Mouse (Mus musculus) CH12.LX (cell line): Measurements from ENCODE around the gene Fxyd1. TPM values are rescaled to one million over a fixed set of nuclear protein-coding genes. Genes with fewer than 3 reads are reported as not detected.

Experiments used
- DNase-seq: peaks from one replicate; pipeline ENCODE4 v3.0.0-alpha.2; 2013; ENCODE audit errors: extremely low read depth
- H3K27ac ChIP-seq: 2 replicates; pipeline ENCODE4 v1.5.1; 2012; ENCODE audit warnings: low read depth, mild to moderate bottlenecking, control low read depth, moderate library complexity; ENCODE audit not compliant: insufficient read depth
- H3K27me3 ChIP-seq: replicated peaks from 2 replicates; pipeline ENCODE3; 2012; ENCODE audit warnings: inconsistent platforms
- H3K36me3 ChIP-seq, 2 experiments: replicated peaks in 1 of 2; 2 replicates each; pipeline versions ENCODE3 to v1.6.1; 2012; ENCODE audit warnings: inconsistent platforms in 1 of 2, low read length in 1 of 2, mild to moderate bottlenecking in 1 of 2, mixed read lengths in 1 of 2, moderate library complexity in 1 of 2; ENCODE audit not compliant: control insufficient read depth in 1 of 2, insufficient read depth in 1 of 2
- H3K4me1 ChIP-seq, 2 experiments: 2 replicates each; pipeline ENCODE4 v1.6.1; 2012; ENCODE audit warnings: inconsistent platforms in 1 of 2, moderate library complexity in 1 of 2; ENCODE audit not compliant: insufficient read depth in 2 of 2, control insufficient read depth in 1 of 2
- H3K4me2 ChIP-seq: 2 replicates; pipeline ENCODE4 v1.6.1; 2012; ENCODE audit warnings: low read depth, mild to moderate bottlenecking, control low read depth; ENCODE audit not compliant: poor library complexity, insufficient read depth, severe bottlenecking
- H3K4me3 ChIP-seq, 3 experiments: fragments of 150-350 bp in 1 of 3; sonication (generic) in 1 of 3; replicated peaks in 1 of 3; 2 replicates each; pipeline versions ENCODE3 to v1.5.1; 2011 to 2012; ENCODE audit warnings: low read depth in 2 of 3, low read length in 2 of 3, mild to moderate bottlenecking in 2 of 3, moderate library complexity in 2 of 3, control low read depth in 1 of 3, improper control_type of control experiment in 1 of 3, inconsistent platforms in 1 of 3, mixed read lengths in 1 of 3; ENCODE audit not compliant: poor library complexity in 1 of 3
- H3K79me2 ChIP-seq: replicated peaks from 2 replicates; pipeline ENCODE4 v1.6.1; 2012; ENCODE audit warnings: mild to moderate bottlenecking, moderate library complexity; ENCODE audit not compliant: control insufficient read depth, poor library complexity, insufficient read depth, severe bottlenecking; ENCODE audit errors: extremely low read depth
- H3K9ac ChIP-seq: 2 replicates; pipeline ENCODE4 v1.6.1; 2012; ENCODE audit warnings: low read depth, mild to moderate bottlenecking, control low read depth, moderate library complexity; ENCODE audit not compliant: insufficient read depth
- H3K9me3 ChIP-seq: replicated peaks from 2 replicates; pipeline ENCODE3; 2012; ENCODE audit warnings: low read length, inconsistent platforms, mixed read lengths
- BHLHE40 ChIP-seq: IDR thresholded peaks from 2 replicates; pipeline ENCODE4 v1.6.1; 2011; ENCODE audit warnings: mild to moderate bottlenecking, low read depth, low read length, improper control_type of control experiment
- CHD1 ChIP-seq: IDR thresholded peaks from 2 replicates; pipeline ENCODE4 v1.6.1; 2012; ENCODE audit warnings: low read depth, low read length, improper control_type of control experiment, inconsistent platforms
- CTCF ChIP-seq, 2 experiments: IDR thresholded peaks in 1 of 2; conservative IDR thresholded peaks in 1 of 2; 2 replicates each; pipeline ENCODE4 v1.5.1; 2011 to 2012; ENCODE audit warnings: low read depth in 2 of 2, low read length in 2 of 2, improper control_type of control experiment in 1 of 2, inconsistent platforms in 1 of 2, mild to moderate bottlenecking in 1 of 2, moderate library complexity in 1 of 2
- E2F4 ChIP-seq: IDR thresholded peaks from 2 replicates; pipeline ENCODE4 v1.6.1; 2011; ENCODE audit warnings: low read depth, low read length, improper control_type of control experiment; ENCODE audit not compliant: insufficient replicate concordance
- ELF1 ChIP-seq: IDR thresholded peaks from 2 replicates; pipeline ENCODE4 v1.6.1; 2014; ENCODE audit warnings: low read depth, mild to moderate bottlenecking, inconsistent platforms, low read length, improper control_type of control experiment
- EP300 ChIP-seq: IDR thresholded peaks from 2 replicates; pipeline ENCODE4 v1.6.1; 2011; ENCODE audit warnings: low read length, improper control_type of control experiment
- ETS1 ChIP-seq: conservative IDR thresholded peaks from 2 replicates; pipeline ENCODE4 v1.6.1; 2012; ENCODE audit warnings: low read depth, mild to moderate bottlenecking, inconsistent platforms, low read length, improper control_type of control experiment, moderate library complexity
- GABPA ChIP-seq: IDR thresholded peaks from 2 replicates; pipeline ENCODE4 v1.6.1; 2012; ENCODE audit warnings: low read depth, low read length, improper control_type of control experiment, inconsistent platforms; ENCODE audit not compliant: insufficient replicate concordance
- HCFC1 ChIP-seq: IDR thresholded peaks from 2 replicates; pipeline ENCODE4 v1.6.1; 2012; ENCODE audit warnings: low read depth, mild to moderate bottlenecking, inconsistent platforms, low read length, improper control_type of control experiment
- IRF4 ChIP-seq: IDR thresholded peaks from 2 replicates; pipeline ENCODE4 v1.6.1; 2014; ENCODE audit warnings: low read depth, mild to moderate bottlenecking, inconsistent platforms, low read length, improper control_type of control experiment
- JUN ChIP-seq: IDR thresholded peaks from 2 replicates; pipeline ENCODE4 v1.6.1; 2011; ENCODE audit warnings: low read depth, mild to moderate bottlenecking, low read length, improper control_type of control experiment, moderate library complexity; ENCODE audit not compliant: insufficient read depth
- JUND ChIP-seq: conservative IDR thresholded peaks from 2 replicates; pipeline ENCODE4 v1.6.1; 2011; ENCODE audit warnings: low read depth, low read length, improper control_type of control experiment
- MEF2A ChIP-seq: IDR thresholded peaks from 2 replicates; pipeline ENCODE4 v1.6.1; 2014; ENCODE audit warnings: low read depth, mild to moderate bottlenecking, inconsistent platforms, low read length, improper control_type of control experiment, borderline replicate concordance
- MXI1 ChIP-seq: IDR thresholded peaks from 2 replicates; pipeline ENCODE4 v1.6.1; 2011; ENCODE audit warnings: mild to moderate bottlenecking, low read depth, low read length, improper control_type of control experiment
- NELFE ChIP-seq: IDR thresholded peaks from 2 replicates; pipeline ENCODE4 v1.6.1; 2011; ENCODE audit warnings: low read depth, low read length, improper control_type of control experiment
- POLR2A ChIP-seq: IDR thresholded peaks from 2 replicates; pipeline ENCODE4 v1.6.1; 2011; ENCODE audit warnings: low read depth, mild to moderate bottlenecking, improper control_type of control experiment, low read length
- RCOR1 ChIP-seq: conservative IDR thresholded peaks from 2 replicates; pipeline ENCODE4 v1.6.1; 2012; ENCODE audit warnings: low read depth, mild to moderate bottlenecking, inconsistent platforms, low read length, improper control_type of control experiment
- SIN3A ChIP-seq: IDR thresholded peaks from 2 replicates; pipeline ENCODE4 v1.6.1; 2012; ENCODE audit warnings: low read length, improper control_type of control experiment, inconsistent platforms
- SMC3 ChIP-seq: IDR thresholded peaks from 2 replicates; pipeline ENCODE4 v1.6.1; 2011; ENCODE audit warnings: low read depth, low read length, improper control_type of control experiment
- UBTF ChIP-seq: IDR thresholded peaks from 2 replicates; pipeline ENCODE4 v1.6.1; 2012; ENCODE audit warnings: low read depth, mild to moderate bottlenecking, inconsistent platforms, low read length, improper control_type of control experiment, moderate library complexity
- USF1 ChIP-seq: IDR thresholded peaks from 2 replicates; pipeline ENCODE4 v1.6.1; 2014; ENCODE audit warnings: low read depth, mild to moderate bottlenecking, inconsistent platforms, low read length, improper control_type of control experiment
- USF2 ChIP-seq: conservative IDR thresholded peaks from 2 replicates; pipeline ENCODE4 v1.6.1; 2011; ENCODE audit warnings: low read depth, low read length, improper control_type of control experiment
- ZC3H11A ChIP-seq: IDR thresholded peaks from 2 replicates; pipeline ENCODE4 v1.6.1; 2012; ENCODE audit warnings: low read depth, mild to moderate bottlenecking, inconsistent platforms, low read length, improper control_type of control experiment
- ZNF384 ChIP-seq: IDR thresholded peaks from 2 replicates; pipeline ENCODE4 v1.6.1; 2012; ENCODE audit warnings: low read depth, low read length, improper control_type of control experiment, inconsistent platforms
- dilution Hi-C: fragments of 300-500 bp; cut with MboI; formaldehyde crosslinking; loops from 2 replicates; pipeline ENCODE4 v1.14.3; 2020; ENCODE audit warnings: low sequenced_read_pairs; ENCODE audit not compliant: extremely low pct_unique_long_range_greater_than_20kb, extremely low pct_ligation_motif_present
- in situ Hi-C: fragments of 300-500 bp; cut with MboI; formaldehyde crosslinking; loops from 3 replicates; pipeline ENCODE4 v1.14.3; 2019; ENCODE audit warnings: low sequenced_read_pairs, low pct_ligation_motif_present, low pct_unique_long_range_greater_than_20kb, mixed read lengths
- polyA plus RNA-seq: library from polyadenylated mRNA; unstranded; fragments of >175 nt; gene quantifications from 2 replicates; pipeline ENCODE4 v1.2.1, GENCODE M21; 2012; ENCODE audit warnings: low read depth; ENCODE audit not compliant: insufficient read length
- total RNA-seq, 2 experiments: library from RNA; depleted of rRNA; stranded (reverse); fragments of 300-350 nt in 1 of 2; fragments of >200 nt in 1 of 2; gene quantifications; 2 replicates each; pipeline ENCODE4 v1.2.3; 2012 to 2014

Fxyd1 gene
- total and polyA plus RNA-seq, 3 experiments, result not detected

DNA sequence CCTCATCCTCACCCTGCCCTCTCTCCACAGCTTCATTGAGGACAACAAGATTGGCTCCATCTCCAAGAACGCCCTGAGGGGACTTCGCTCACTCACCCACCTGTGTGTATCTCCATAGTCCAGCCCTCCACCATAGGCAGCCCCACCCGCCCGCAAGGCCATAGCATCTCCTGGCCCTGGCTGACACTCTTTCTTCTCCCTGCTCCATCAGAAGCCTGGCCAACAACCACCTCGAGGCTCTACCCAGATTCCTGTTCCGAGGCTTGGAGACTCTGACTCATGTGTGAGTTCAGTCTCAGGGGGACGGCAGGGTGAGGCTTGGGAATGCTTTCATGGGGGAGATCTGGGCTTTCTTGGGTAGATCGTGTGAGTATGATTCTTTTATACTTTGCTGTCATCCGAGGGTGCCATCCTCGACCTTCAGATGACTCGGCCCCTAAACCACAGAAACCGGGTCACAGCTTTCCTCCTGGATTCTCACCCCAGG lies 6.1 kb upstream of the Fxyd1 start:
- H3K79me2 ChIP-seq, result no peaks in the 10 kb centered on the region
- TF ChIP-seq CHD1 (no peak), BHLHE40 (no peak), POLR2A (no peak), NELFE (no peak), JUN (no peak), USF1 (no peak), IRF4 (no peak)
- peaks cover 4 to 14% of the 10 kb centered on the region in 2 experiments for H3K4me1 ChIP-seq
- in situ Hi-C loops (loop anchor here (5.0 kb wide), 1 partner anchor 34 kb away; no protein-coding TSS in a partner anchor), dilution Hi-C loops (no loop called here)
- H3K9ac ChIP-seq, result no peak overlapping the region
- no peak overlapping the region for H3K4me3 ChIP-seq
- no peak overlapping the region for H3K4me2 ChIP-seq
- DNase-seq, result no peak
- no peaks in the 10 kb centered on the region for H3K9me3 ChIP-seq
- no peaks in the 10 kb centered on the region for H3K36me3 ChIP-seq
- H3K27me3 ChIP-seq, result peaks cover 31% of the 10 kb centered on the region
- H3K27ac ChIP-seq, result no peak overlapping the region

DNA sequence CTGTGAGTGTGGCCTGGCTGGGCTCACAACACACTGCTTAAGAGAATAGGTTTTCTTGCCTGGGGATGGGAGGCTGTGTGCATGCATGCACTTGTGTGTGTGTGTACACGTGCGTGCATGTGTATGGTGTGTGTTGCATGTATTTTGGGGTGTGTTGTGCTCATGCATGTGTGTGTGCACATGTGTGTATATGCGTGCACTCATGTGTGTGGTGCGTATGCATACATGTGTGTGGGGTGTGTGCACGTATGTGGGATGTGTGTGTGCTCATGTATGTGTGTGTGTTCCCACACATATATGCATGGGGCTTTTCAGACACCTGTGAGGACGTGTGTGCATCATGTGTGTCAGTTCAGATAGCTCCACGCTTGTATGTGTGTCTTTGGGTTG lies 3.6 kb upstream of the Fxyd1 start:
- no peak for DNase-seq
- dilution Hi-C loops, result no loop called here

DNA sequence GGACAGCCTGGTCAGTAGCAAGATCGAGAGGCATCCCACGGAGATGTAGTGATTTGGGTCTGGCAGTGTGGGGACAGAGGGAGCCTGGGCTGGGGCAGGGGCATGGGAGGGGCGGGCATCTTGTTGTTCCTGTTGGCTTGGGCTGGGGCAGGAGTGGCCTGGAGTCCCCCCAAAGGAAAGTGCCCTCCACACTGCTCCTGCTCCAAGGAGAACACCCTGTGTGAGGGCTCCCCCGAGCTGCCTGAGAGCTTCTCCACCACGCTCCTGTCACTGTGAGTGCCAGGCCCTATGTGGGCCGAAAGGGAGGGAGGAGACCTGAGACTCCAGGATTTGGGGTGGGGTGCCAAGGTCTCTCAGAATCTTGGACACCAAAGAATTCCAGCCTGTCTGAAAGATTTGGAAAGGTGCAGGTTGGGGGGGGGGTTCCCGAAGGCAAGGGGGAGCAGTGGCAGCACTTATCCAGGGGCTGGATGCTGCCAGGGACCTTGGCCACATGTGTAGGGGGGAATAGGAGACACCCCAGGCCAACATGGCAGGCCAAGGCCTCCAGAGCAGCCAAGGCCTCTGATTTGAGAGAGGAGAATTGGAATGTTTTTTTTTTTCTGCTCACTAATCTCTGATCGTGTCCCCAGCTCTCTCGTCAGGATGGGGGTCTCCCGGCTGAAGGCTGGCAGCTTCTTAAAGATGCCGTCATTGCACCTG lies 3.1 kb upstream of the Fxyd1 start:
- no peaks in the 10 kb centered on the region for H3K9me3 ChIP-seq
- H3K27ac ChIP-seq, result no peak overlapping the region
- peaks cover 39% of the 10 kb centered on the region for H3K27me3 ChIP-seq
- H3K4me3 ChIP-seq, result no peak overlapping the region
- TF ChIP-seq BHLHE40, result no peak
- no peak for TF ChIP-seq E2F4
- no peak for TF ChIP-seq RCOR1
- TF ChIP-seq ELF1, result no peak
- TF ChIP-seq USF1, result no peak
- TF ChIP-seq UBTF, result no peak
- TF ChIP-seq CTCF (conservative IDR thresholded peaks at IDR 0.05 in 1 of 2, IDR thresholded peaks at IDR 0.05 in 1 of 2; ENCODE audit: low read depth in 2 of 2, low read length in 2 of 2), result no peak
- no peak for TF ChIP-seq USF2
- no peak for TF ChIP-seq ETS1
- no peak for TF ChIP-seq MXI1
- no peak for TF ChIP-seq ZNF384
- TF ChIP-seq SMC3, result no peak
- no peak for TF ChIP-seq HCFC1
- TF ChIP-seq EP300, result no peak
- TF ChIP-seq SIN3A, result no peak
- no peak for TF ChIP-seq JUND
- no peak for DNase-seq
- H3K9ac ChIP-seq, result no peak overlapping the region
- H3K4me2 ChIP-seq, result no peak overlapping the region
- H3K79me2 ChIP-seq, result no peaks in the 10 kb centered on the region
- H3K4me1 ChIP-seq, result peaks cover 0 to 7% of the 10 kb centered on the region in 2 experiments; a peak in 2 of 4 replicates
- in situ Hi-C loops (loop anchor here (5.0 kb wide), 1 partner anchor 37 kb away; no protein-coding TSS in a partner anchor), dilution Hi-C loops (no loop called here)
- H3K36me3 ChIP-seq, result no peaks in the 10 kb centered on the region

More for the DNA sequence above, 3.6 kb upstream of the Fxyd1 start:
- H3K9me3 ChIP-seq, result no peaks in the 10 kb centered on the region
- no peak overlapping the region for H3K4me3 ChIP-seq
- H3K79me2 ChIP-seq, result no peaks in the 10 kb centered on the region
- no peak overlapping the region for H3K27ac ChIP-seq
- in situ Hi-C loops, result loop anchor here (5.0 kb wide), 1 partner anchor 37 kb away; no protein-coding TSS in a partner anchor
- H3K4me1 ChIP-seq, result peaks cover 3 to 13% of the 10 kb centered on the region in 2 experiments
- H3K4me2 ChIP-seq, result no peak overlapping the region
- H3K36me3 ChIP-seq, result no peaks in the 10 kb centered on the region
- no peak overlapping the region for H3K9ac ChIP-seq
- no peak for TF ChIP-seq RCOR1
- TF ChIP-seq CHD1, result no peak
- no peak for TF ChIP-seq GABPA
- TF ChIP-seq MEF2A, result no peak
- no peak for TF ChIP-seq JUND
- TF ChIP-seq USF2, result no peak
- TF ChIP-seq UBTF, result no peak
- TF ChIP-seq NELFE, result no peak
- no peak for TF ChIP-seq JUN
- TF ChIP-seq ZC3H11A, result no peak
- TF ChIP-seq CTCF (conservative IDR thresholded peaks at IDR 0.05 in 1 of 2, IDR thresholded peaks at IDR 0.05 in 1 of 2; ENCODE audit: low read depth in 2 of 2, low read length in 2 of 2), result no peak
- TF ChIP-seq ETS1, result no peak
- H3K27me3 ChIP-seq, result peaks cover 41% of the 10 kb centered on the region
